Mouse (Mus musculus) small intestine, adult 2 months (tissue): ENCODE measurements at regions not wholly inside any gene's neighbourhood (a gene's known extent, or its start where the extent isn't known, plus 50 kb on each side); places are given as distances from the start of the nearest gene placed in this dataset.

ENCODE experiments used
- CTCF ChIP-seq: fragments of 200-500 bp; IDR thresholded peaks from 2 replicates; pipeline ENCODE4 v1.5.1; 2012; ENCODE audit warnings: low read depth, mild to moderate bottlenecking, control low read depth, inconsistent platforms, low read length, moderate library complexity, mixed read lengths; ENCODE audit not compliant: insufficient replicate concordance, insufficient read length; ENCODE audit errors: extremely low read depth
- POLR2A ChIP-seq: fragments of 200-500 bp; IDR thresholded peaks from 2 replicates; pipeline ENCODE4 v1.6.1; 2012; ENCODE audit warnings: low read depth, mild to moderate bottlenecking, control low read depth, inconsistent platforms, low read length, moderate library complexity

DNA sequence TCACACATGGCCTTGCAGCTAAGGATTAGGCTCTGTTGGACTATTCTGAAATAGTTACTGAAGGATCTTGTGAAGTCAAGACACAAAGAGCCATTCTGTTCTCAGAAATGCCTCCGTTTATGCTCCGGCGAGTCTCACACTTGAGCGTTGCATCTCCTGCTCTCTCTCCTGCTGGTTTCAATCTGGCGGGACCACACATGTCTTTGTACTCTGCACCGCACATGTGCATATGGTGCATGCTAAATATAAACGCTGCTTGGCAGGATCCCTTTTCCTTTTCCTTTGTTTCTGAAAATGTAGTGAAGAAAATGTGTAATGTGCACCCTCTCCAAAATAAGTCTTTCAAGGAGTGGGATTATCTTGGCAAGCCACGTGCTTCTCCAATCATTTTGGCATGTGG lies 196.4 kb upstream of the Kif2a start:
- TF ChIP-seq CTCF (no peak), POLR2A (no peak)
